Mouse (Mus musculus) c-Kit-positive CD71-negative TER-119-negative erythroid progenitor cells, embryonic 14.5 days (primary cell): ENCODE data around the gene Nmi.
A peak's percentile ranks its signal among the peaks of the same experiment; 100 is the strongest.

Experiments
- DNase-seq: peaks from one replicate; pipeline ENCODE4 v3.0.0-alpha.2; 2013; ENCODE audit warnings: low read depth

The Nmi gene

DNA sequence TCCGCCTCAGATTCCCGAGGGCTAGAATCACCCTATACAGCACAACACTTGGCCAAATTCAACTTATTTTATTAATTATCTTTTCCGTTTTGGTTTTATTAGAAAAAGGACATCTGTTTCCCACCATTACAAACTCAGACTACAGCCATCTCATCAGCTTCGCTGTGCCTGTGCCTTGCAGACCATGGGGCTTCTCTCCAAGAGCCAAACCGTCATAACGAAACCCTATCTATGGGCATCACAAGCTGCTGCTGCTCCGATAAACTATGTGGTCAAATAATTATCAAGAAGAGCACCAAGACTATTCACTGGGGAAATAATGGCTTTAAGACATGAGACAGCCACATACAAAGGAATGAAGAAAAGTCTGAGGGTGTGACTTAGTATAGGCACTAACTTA, 31.5 kb downstream of the Nmi start:
- no peak for DNase-seq

DNA sequence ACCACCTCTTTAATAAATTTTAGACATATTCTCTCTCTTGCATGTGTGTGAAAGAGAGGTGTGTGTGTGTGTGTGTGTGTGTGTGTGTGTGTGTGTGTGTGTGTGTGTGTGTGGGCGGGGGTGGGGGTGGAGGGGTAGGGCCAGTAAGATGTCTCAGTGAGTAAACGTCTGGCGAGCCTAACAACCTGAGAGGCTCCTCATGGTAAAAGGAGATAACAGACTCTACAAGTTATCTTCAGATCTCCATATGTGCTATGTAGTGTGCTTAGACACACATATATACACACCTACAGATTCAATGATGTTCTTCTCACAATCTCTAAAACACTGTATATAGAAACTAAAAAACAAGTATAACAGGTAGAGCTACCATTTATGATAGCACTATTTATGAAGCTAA, 34.5 kb downstream of the Nmi start:
- no peak for DNase-seq

DNA sequence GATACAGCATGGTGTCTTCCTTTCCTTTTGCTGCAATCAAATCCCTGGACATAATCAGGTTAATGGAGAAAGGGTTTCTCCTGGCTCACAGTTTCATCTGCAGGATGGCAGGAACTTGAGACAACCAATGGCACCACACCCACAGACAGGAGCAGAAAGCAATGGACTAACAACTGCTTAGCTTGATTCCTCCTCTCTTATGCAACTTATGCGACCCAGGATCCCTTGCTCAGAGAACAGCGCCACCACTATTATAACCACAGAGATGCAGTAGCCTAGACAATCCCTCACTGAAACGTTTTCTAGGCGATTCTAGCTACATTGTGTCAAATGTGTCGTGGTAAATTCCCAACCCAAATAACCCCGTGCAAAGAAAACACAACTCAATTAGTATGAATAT, 36.3 kb downstream of the Nmi start:
- no peak for DNase-seq

DNA sequence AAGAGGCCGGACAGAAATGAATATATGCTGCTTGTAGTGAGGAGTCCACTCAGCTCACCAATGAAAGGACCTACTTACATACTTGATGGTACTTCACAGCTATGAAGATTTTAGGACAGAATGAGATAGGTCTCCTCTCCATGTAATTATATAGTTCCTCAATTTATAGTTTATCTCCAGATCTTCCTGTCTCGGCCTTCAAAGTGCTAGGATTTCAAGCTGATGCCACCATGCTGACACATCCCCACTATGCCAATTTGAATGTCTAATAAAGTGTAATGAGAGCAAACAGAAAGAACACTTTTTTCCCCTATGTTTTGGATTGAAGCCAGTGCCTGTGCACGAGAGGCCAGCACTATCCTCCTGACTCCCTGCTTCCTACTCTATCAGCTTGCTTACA, 36.7 kb downstream of the Nmi start:
- DNase-seq: no peak

DNA sequence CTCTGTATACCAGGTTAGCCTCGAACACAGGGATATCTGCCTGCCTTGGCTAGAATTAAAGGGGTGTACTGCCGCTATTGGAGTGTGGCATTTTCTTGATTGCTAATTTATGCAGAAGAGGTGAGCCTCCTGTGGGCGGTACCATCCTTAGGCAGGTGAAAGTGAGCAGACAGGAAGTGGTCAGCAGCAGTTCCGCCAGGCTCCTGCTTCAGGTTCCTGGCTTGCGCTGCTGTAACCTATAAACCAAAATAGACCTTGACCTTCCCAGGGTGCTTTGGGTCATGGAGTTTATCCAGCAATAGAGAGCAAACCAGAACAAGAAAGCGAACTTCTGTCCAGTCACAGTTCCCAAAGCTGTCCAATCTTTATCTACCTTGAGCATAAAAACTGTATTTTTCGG, 37.4 kb downstream of the Nmi start:
- DNase-seq: no peak

DNA sequence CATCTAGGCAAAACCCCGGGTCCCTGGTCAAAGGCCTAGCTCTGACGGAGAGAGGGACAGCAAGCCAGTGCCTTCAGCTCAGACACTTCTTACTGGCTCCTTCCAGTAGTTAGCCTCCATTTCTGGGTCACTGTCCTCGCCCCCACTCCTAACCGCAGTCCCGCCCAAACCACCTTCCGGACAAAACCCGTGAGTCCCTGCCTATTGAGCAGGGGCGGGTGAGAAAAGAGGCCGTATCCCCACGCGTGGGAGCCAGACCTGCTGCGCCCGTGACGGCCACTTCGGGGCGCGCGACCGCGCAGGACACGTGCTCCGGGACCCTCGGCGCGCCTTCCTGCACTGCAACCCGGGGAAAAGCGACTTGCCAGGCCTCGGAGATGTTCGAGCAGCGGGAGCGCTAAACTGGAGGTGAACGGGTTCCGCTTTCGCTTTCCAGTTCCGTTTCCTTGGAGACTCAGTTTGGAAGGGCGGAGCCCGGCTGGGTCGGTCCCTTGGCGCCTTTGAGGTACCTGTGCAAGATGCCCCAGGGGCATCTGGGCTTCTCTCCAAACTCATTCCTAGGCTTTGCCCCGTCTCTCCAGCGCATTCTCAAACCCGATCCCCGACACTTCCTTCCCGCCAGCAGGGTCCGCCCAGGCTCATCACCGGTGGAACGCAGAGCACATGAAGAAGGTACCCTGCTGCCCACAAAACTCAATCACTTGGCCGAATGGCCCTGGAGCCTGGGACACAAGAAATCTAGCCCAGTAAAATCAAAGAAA, 38.5 kb downstream of the Nmi start, which contains the start of gene Rbm43:
Gene Rbm43 (minus strand): TSS at position 590 of the 761 bp plus-strand sequence.
- peak; percentile 75 for DNase-seq

DNA sequence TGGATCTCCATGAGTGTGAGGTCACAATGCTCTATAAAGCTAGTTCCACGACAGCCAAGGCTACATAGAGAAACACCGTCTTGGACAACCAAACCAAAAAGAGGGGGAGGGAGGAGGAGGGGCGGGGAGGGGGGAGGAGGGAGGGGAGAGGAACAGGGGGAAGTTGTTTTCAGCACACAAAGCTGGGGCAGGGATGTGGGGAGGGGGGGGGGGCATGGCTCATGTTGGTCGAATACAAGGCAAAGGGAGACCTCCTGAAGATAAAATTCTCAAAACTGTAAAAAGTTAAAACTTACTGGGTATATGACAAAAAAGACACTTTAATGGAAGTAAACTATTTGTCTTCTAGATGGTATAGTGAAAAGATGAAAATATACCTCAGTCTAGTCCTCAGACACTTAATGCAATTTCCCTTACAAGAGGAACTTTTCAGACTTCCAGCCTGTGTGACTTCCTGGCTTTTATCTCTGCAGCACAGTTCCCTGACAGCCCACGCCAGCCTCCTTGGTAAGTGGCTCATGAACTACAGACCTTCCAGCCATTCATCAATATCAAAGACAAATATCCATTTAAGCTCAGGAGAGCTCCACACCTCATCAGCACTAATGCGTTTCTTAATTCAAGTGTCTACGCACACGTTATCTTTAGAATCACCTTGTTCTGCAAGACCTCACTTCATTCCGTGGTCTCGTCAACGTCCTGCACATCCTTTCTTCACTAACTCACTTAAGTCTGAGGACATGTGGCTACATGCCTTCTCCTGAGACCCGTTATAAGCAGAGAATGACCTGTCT, 39.8 kb downstream of the Nmi start:
- DNase-seq: no peak

DNA sequence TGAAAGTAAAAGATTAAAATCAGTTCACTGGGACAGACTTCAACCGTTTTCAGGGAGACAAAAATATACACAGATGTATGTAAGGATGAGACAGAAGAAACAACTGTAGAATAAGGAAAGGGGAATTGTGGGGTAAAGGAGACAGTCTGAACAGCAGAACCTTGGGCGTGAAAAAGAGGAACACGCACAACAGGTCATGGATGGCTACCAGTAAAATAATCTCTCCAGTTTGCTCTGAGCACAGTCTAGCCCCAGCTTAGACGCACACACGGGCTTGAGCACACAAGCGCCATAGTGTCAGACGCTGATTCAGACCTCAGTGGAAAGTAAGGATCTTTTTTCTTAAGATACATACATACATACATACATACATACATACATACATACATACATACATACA, 42.1 kb downstream of the Nmi start:
- no peak for DNase-seq

DNA sequence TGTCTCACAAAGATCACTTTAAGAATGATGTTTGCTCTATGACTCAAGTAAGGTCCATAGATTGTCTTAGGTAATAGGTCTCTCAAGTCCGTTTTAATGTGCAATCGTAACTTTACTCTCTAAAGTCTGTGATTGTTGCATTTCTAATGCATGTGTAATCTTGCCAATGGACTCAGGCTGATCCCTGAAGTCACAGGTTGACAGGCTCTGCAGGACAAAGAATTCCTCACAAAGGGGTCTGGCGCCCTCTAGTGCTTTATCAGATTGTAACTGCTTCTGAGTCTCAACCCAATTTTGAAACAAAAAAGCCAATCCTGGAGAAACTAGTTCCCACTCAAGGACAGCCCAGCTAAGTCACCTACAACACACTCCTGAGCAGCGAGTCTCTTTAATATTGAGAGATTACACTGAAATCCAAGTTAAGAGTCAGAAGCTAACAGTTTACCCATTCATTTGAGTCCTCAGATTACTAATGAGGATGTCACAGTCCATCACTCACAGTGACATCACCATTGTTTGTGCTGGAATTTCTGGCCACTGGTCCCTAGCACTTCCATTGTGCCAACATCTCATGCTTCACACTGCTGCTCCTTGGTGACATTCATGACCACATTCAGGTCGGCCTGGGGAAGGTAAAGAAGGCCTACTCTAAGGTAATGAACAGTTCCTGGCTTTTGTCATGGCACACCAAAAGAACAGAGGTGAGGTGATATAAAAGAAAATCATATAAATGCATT, 58.2 kb downstream of the Nmi start:
- DNase-seq: peak; percentile 56

DNA sequence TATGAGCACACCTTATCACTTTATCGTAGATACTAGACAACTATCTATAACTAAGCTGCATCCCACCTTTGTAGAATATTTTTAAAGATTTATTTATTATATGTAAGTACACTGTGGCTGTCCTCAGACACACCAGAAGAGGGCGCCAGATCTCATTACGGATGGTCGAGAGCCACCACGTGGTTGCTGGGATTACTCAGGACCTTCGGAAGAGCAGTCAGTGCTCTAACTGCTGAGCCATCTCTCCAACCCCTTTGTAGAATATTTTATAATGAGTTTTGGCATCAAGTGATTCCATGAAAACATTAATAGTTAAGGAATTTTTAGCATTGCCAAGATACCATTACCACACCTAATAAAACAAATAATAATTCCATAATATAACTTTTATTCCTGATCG, 58.8 kb downstream of the Nmi start:
- DNase-seq: no peak

DNA sequence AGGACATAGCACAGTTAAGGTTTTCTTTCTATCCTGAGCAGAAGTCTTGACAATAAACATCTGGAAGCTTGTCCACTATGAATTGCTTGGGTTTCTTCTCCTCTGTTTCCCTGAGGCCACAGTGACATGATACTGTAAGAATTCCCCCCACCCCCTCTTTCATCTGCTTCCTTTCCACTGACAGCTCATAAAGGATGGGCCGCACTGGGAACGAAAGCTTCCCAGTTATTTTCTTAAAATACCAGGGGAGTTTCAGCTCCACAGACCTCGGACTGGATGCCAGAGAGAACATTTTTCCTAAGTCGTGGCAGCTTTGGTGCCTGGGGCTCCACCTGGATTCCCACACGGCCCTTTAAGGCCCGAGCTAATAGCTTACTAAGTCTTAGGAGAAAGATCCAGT, 60.6 kb downstream of the Nmi start:
- DNase-seq: no peak

DNA sequence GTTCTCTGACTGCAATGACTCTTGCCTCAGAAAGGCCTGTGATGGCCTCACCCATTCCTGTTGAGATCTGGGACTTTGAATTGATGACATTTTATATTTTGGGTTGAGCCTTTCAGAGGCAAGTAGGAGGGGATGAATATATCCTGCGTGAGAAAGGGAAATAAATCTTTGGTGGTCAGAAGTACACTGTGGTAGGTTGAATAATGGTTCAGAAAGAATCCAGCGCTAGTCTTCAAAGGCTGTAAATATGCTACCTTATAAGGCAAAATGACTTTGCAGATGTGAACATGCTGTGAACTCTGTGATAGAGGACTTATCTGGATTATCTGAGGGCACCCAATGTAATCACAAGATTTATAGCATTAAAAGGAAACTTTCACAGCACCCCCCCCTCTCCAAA, 61.4 kb downstream of the Nmi start:
- DNase-seq: no peak

DNA sequence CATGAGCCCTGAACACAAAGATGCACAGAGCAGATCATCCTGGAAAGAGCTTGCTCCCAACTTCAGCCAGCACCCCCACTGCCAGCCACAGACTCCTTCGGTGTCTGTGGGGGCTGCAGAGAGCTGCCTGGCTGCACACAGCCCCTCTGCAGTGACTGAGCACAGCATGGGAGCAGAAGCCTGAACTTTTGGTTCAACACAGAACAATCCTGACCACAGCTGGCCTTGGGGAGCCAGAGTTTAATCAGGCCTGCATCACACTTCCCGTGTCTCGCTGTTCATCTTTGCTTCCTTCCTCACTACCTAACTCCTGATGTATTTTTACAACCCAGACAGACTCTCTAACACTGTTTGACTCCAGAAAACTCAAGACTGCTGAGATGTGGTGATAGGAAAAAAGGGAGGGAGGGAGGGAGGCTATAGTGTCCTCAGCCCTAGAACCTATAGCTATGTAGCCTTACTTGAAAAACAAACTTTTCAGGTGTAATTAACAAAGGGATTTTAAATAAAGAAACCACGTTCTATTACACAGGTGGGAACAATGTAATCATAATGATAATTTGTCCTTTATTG, 65.7 kb downstream of the Nmi start:
- DNase-seq: no peak

DNA sequence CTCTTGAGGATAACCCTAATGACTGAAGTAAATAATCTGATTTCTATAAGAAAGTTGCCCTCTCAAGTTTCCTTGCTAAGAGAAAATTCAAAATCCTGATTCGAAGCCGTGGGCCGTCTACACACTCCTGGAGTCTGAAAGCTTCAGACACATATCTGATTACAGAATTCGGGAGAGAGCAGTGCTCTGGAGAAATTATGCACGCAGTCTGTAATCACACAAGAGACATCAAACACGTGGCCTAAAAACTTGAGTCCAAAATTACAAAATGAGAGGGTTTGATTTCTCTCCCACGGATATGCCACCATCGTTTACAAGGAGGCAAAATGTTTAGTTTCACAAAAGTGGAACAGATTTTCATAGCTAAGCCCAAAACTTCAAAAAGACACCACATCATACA, 67.7 kb downstream of the Nmi start:
- no peak for DNase-seq
